Comparison of ENCODE assay signal across 12 mouse cellular contexts in the genomic region with DNA sequence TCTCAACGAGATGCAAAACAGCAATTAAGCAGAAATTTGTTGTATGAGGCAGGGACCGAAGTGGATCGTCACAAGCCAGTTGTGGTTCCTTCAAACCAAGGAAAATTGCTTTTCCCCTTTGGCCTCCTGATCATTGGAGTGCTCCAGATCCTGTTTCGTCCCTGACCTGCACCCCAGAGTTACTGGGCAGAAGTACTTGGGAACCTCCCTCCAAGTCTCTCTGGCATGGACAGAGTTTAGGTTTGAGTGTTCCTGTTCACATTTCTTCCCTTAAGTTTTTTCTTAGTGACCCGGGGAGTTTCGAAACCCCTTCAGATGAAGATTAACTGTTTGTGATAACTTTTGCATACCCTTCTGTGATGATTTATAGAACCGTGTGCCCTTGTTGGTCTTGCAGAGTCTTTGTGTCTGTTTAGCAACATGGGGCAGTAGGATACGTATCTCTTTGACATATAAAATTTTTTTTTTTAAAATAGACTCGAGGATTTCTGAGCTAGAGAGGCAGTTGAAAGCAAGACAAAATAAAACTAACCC.
"Had no signal": no experiment of that assay in that cellular context is flagged by ENCODE, and none has a peak within 500 bp of the region (broad histone marks: within the 10 kb centered on the region; RNA-seq: fewer than 3 reads in every experiment).

No protein-coding gene starts in this region.

- ATAC-seq: midbrain, embryonic 15.5 days had no signal

- H3K36me3 ChIP-seq: limb, embryonic 13.5 days; midbrain, embryonic 15.5 days had no signal

- H3K9me3 ChIP-seq: limb, embryonic 13.5 days; midbrain, embryonic 10.5 days; midbrain, embryonic 15.5 days had no signal

- H3K27me3 ChIP-seq: limb, embryonic 13.5 days; midbrain, embryonic 15.5 days had no signal

- H3K4me2 ChIP-seq: midbrain, embryonic 15.5 days had no signal

- H3K27ac ChIP-seq: layer of hippocampus, adult 2 months; limb, embryonic 13.5 days; liver, embryonic 14.5 days; midbrain, embryonic 15.5 days had no signal

- H3K9ac ChIP-seq: limb, embryonic 13.5 days; liver, embryonic 14.5 days; midbrain, embryonic 15.5 days had no signal

- H3K4me3 ChIP-seq: layer of hippocampus, adult 2 months; limb, embryonic 13.5 days; midbrain, embryonic 10.5 days; midbrain, embryonic 15.5 days had no signal

- DNase-seq: kidney, adult 2 months; kidney, postnatal 4 days; lung, adult 2 months; lung, postnatal 4 days; right cerebral cortex, adult 18-20 months; right cerebral cortex, postnatal 25 days; thymus, postnatal 36 days had no signal
